Mouse (Mus musculus) neural tube, embryonic 14.5 days (tissue): ENCODE results near the gene Fbn1. TPM values are rescaled to one million over a fixed set of nuclear protein-coding genes. Genes with fewer than 3 reads are reported as not detected.

Source experiments
- ATAC-seq: fragments of 200-750 bp; cut with Nextera tagmentation; 2 replicates; pipeline ENCODE4 v1.8.0; 2017; ENCODE audit warnings: low read depth, mild to moderate bottlenecking, moderate TSS enrichment, moderate library complexity
- H3K27ac ChIP-seq: fragments of 300-500 bp; sonication (generic); 2 replicates; pipeline ENCODE4 v1.5.1; 2014; ENCODE audit warnings: low read depth, mild to moderate bottlenecking, control low read depth, low read length, moderate library complexity, mixed read lengths
- H3K27me3 ChIP-seq: fragments of 300-500 bp; sonication (generic); 2 replicates; pipeline ENCODE4 v1.6.1; 2014; ENCODE audit warnings: low read length; ENCODE audit not compliant: control insufficient read depth, insufficient read depth
- H3K36me3 ChIP-seq: fragments of 300-500 bp; sonication (generic); 2 replicates; pipeline ENCODE4 v1.6.1; 2014; ENCODE audit warnings: low read length, mixed read lengths; ENCODE audit not compliant: control insufficient read depth, insufficient read depth
- H3K4me1 ChIP-seq: fragments of 300-500 bp; sonication (generic); 2 replicates; pipeline ENCODE4 v1.6.1; 2014; ENCODE audit warnings: low read length; ENCODE audit not compliant: control insufficient read depth, insufficient read depth
- H3K4me2 ChIP-seq: fragments of 300-500 bp; sonication (generic); 2 replicates; pipeline ENCODE4 v1.6.1; 2014; ENCODE audit warnings: mild to moderate bottlenecking, low read depth, low read length, control low read depth
- H3K4me3 ChIP-seq: fragments of 300-500 bp; sonication (generic); 2 replicates; pipeline ENCODE4 v1.5.1; 2014; ENCODE audit warnings: low read depth, low read length, control low read depth, mixed read lengths
- H3K9ac ChIP-seq: fragments of 300-500 bp; sonication (generic); replicated peaks from 2 replicates; pipeline ENCODE4 v1.6.1; 2014; ENCODE audit warnings: low read depth, mild to moderate bottlenecking, control low read depth, low read length, mixed read lengths
- H3K9me3 ChIP-seq: fragments of 300-500 bp; sonication (generic); 2 replicates; pipeline ENCODE4 v1.6.1; 2016; ENCODE audit warnings: low read length; ENCODE audit not compliant: control insufficient read depth
- WGBS: fragments of 180-500 bp; shearing (Covaris S2); extraction: QIAGEN DNeasy Blood & Tissue Kit; methylation state at CpG from one replicate; pipeline ENCODE4 v1.1.7; 2014; 5-methylcytosine and 5-hydroxymethylcytosine counted together
- polyA plus RNA-seq: library from polyadenylated mRNA; unstranded; fragments of >200 nt; fragmentation: Nextera tagmentation; extraction: Ambion mirVana; gene quantifications from 2 replicates; pipeline ENCODE4 v1.2.1, GENCODE M21; 2014

Fbn1 gene
- polyA plus RNA-seq, 1 experiment from 2014 or later, result 1.8 TPM

DNA sequence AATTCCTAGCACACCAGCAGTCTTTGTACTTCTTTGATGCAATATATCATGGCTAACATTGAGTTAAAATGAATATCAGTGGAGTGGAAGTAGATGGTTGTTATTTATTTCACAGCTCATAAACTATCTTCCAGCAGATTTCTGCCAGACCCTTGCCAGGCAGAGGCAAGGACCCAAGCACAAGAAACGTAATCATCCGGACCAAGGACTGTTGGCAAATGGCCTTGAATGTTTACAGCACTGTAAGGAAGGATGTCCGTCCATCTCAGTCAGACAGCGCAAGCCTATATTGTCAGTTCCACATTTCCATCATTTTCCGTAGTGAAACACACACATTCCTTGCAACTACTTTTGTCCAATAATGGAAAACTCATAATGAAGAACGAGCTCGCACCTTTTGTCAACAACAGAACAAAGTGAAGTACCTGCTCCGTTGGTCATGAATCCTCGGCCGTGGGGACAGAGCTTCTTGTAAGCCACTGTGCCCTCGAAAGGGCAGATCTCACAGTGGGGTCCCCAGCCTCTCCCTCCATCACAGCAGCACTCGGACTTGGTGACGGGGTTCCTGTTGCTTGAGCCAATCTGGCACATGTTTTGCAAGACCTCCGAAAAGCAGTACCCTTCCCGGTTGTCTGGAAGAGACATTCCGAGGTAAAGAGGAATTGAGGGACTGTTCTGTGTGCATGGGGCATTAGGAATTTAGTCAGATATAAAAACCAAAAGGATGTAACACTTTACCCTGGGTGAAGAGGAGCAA lies 193.4 kb downstream of the Fbn1 start:
- Histone ChIP-seq H3K4me2 (no peak overlapping the region), H3K4me1 (no peaks in the 10 kb centered on the region), H3K36me3 (no peaks in the 10 kb centered on the region), H3K9me3 (no peaks in the 10 kb centered on the region), H3K27ac (no peak overlapping the region), H3K4me3 (no peak overlapping the region), H3K27me3 (no peaks in the 10 kb centered on the region), H3K9ac (no peak overlapping the region)
- no peak for ATAC-seq
- 86% methylated on average over 16 of the region's 16 CpGs for WGBS

DNA sequence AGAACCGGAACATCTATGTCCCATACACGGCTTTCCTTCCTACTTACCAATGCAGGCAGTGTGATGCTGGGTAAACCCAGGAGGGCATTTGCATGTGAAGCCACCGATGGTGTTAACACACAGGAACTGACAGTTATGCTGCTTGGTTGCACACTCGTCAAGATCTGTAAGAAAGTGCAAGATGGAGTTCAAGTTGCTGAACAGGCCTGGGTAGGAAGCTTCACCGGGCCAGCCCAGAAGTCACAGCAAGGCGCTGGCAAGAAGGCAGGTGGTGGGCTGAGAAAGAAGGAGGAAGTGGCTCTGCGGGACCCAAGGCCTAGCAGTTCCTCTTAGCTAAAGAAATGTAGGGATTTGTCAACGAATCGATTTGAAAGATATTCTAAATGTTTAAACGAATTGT lies 198.1 kb downstream of the Fbn1 start:
- Histone ChIP-seq H3K4me3 (no peak overlapping the region), H3K27me3 (no peaks in the 10 kb centered on the region), H3K9me3 (no peaks in the 10 kb centered on the region), H3K36me3 (no peaks in the 10 kb centered on the region), H3K4me2 (no peak overlapping the region), H3K9ac (no peak overlapping the region), H3K4me1 (no peaks in the 10 kb centered on the region), H3K27ac (no peak overlapping the region)
- ATAC-seq, result no peak
- 89% methylated on average over 10 of the region's 10 CpGs for WGBS

DNA sequence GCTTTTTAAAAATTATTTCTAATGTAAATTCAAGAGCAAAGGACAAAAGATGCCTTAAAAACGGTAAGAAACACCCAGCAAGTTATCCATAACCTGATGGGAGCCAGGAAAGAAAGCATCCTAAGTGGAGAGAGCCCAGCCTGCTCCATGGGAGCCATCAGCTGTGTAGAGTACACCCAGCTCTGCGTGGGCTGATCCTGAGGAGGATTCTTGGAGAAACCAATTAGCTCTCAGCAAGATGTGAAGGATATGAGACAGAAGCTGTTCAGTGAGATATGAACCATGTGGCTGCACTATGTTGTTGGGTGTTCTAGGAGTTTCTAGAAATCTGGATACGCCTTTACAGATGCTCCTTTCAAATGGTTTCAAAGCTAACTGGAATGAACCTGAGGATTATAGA lies 202.1 kb downstream of the Fbn1 start:
- no peak overlapping the region for H3K4me2 ChIP-seq
- no peak for ATAC-seq
- 88% methylated on average over 3 of the region's 3 CpGs for WGBS

DNA sequence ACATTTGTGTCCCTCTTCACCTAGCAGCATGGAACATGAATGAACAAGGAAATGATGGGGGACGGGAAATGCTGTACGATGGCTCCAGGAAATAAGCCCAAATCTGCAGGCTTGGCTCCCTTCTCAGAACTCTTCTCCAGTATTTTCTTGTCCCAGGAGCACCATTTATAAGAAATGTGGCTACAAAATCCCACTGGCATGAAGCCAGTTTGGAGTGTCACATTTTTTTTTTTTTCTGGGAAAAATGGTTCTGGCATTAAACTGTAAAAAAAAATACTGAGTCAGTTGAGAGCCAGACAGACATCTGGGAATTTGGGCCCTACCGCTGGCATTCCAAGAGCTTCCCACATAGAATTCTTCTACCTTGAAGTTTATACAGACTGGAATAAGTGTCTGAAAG lies 203.0 kb downstream of the Fbn1 start:
- Histone ChIP-seq H3K9ac (no peak overlapping the region), H3K9me3 (no peaks in the 10 kb centered on the region), H3K36me3 (no peaks in the 10 kb centered on the region), H3K4me2 (no peak overlapping the region), H3K4me3 (no peak overlapping the region), H3K4me1 (no peaks in the 10 kb centered on the region), H3K27ac (no peak overlapping the region), H3K27me3 (no peaks in the 10 kb centered on the region)
- WGBS, result 88% methylated on average over 3 of the region's 3 CpGs
- no peak for ATAC-seq

More for the DNA sequence above, 202.1 kb downstream of the Fbn1 start:
- Histone ChIP-seq H3K4me1 (no peaks in the 10 kb centered on the region), H3K9ac (no peak overlapping the region), H3K27ac (no peak overlapping the region), H3K36me3 (no peaks in the 10 kb centered on the region), H3K9me3 (no peaks in the 10 kb centered on the region), H3K27me3 (no peaks in the 10 kb centered on the region), H3K4me3 (no peak overlapping the region)

DNA sequence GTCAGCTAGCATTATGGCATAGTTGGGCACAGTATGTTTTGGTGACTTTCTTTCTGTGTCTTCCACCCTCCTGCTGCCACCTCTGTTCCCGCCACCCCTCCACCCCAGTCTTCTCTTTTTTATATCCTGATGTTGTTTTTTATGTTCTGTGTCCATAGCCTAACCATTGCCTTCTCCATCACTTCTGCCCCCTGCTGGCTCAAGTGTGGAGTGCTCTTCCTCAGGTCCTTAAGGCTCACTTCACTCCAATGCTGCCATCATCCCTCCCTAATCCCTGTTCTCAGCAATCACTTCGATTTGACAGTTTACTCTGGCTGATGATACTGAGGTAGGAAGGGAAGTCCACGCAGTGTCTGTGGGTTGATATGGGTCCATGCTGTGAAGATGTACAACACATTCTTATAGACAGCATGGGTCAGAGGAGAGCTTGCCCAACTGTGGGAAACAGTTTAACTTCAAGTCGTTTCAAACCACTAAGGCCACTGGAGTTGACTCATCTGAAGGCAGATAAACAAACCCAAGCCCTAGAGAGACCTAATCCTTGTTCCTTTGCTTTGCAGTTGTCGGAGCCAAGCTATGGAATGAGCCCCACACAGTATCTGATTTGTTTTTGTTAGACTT lies 203.9 kb downstream of the Fbn1 start:
- no peaks in the 10 kb centered on the region for H3K36me3 ChIP-seq
- no peak for ATAC-seq
- H3K4me2 ChIP-seq, result no peak overlapping the region
- H3K27ac ChIP-seq, result no peak overlapping the region
- WGBS, result 85% methylated on average over 5 of the region's 5 CpGs
- no peak overlapping the region for H3K9ac ChIP-seq
- no peaks in the 10 kb centered on the region for H3K9me3 ChIP-seq
- no peaks in the 10 kb centered on the region for H3K27me3 ChIP-seq
- no peak overlapping the region for H3K4me3 ChIP-seq
- no peaks in the 10 kb centered on the region for H3K4me1 ChIP-seq

DNA sequence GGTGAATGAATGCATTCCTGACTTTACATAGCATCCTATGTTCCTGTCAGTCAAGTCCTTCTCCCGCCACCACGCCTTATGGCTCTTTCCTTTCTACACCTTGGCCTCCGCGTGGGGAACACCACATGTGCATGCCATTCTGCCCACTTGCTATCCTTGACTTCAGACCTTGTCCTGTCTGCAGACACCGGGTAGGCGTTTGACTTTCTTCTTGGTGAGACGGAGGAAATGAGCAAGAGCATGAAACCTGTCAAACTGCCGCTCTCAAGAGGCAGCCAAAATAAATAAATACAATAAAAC lies 205.2 kb downstream of the Fbn1 start:
- no peaks in the 10 kb centered on the region for H3K27me3 ChIP-seq
- H3K4me2 ChIP-seq, result no peak overlapping the region
- ATAC-seq, result no peak
- H3K36me3 ChIP-seq, result no peaks in the 10 kb centered on the region
- no peak overlapping the region for H3K27ac ChIP-seq
- WGBS, result 90% methylated on average over 8 of the region's 8 CpGs
- no peak overlapping the region for H3K9ac ChIP-seq
- no peaks in the 10 kb centered on the region for H3K9me3 ChIP-seq
- H3K4me3 ChIP-seq, result no peak overlapping the region
- no peaks in the 10 kb centered on the region for H3K4me1 ChIP-seq

DNA sequence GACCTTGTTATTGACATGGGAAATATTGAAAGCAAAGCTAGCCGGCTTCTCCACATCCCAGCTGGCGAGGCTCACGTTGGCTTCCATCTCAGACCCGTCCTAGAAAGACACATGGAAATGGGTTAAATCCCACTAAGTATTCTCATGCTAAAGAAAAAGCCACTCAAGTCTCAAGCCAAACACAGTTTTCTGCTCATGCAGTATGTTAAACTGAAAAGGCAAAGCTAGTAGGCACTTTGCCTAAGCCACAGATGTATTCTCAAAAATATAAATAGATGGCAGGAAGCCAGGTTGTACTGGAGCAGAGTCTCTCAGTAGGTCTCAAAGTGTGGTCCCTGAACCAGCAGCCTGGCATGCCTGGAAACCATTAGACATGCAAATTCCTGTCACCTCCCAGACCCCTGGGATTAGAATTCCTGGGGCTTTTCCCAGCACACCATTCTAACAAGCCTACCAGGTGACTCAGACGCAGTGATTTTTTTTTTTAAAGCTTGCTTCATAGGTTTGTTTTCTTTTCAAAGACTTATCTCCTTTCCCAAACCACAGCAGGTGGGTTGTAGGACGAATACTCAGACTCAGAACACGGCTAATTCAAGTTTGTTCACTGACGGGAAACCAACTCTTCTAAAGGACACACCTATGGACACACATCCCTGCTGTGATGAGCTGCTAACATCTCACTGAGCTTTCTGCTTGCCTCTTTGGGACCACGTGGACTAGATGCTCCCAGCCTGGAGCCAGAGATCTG lies 205.7 kb downstream of the Fbn1 start:
- Histone ChIP-seq H3K27ac (no peak overlapping the region), H3K36me3 (no peaks in the 10 kb centered on the region), H3K4me2 (no peak overlapping the region), H3K9me3 (no peaks in the 10 kb centered on the region), H3K27me3 (no peaks in the 10 kb centered on the region), H3K4me1 (no peaks in the 10 kb centered on the region), H3K9ac (no peak overlapping the region), H3K4me3 (no peak overlapping the region)
- 69% methylated on average over 9 of the region's 9 CpGs for WGBS
- no peak for ATAC-seq

DNA sequence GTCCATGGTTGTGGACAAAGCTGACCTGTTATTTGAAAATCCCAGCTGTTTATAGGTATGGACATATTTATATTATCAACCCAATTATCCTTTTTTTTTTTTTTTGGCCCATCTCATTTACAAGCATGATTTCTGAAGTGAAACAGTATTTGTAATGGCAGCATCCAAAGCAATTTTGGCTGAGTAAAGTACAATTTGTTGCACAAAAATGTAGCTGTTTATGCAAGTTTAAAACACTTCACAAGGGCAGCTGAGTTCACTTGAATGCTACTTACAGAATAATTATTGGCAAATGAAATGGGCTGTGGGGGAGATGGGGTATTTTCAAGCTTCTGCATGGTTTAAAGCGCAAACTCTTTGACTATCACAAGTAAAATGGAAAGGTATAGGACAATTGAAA lies 209.0 kb downstream of the Fbn1 start:
- no peak for ATAC-seq
- no peaks in the 10 kb centered on the region for H3K27me3 ChIP-seq
- no peak overlapping the region for H3K27ac ChIP-seq
- no peaks in the 10 kb centered on the region for H3K36me3 ChIP-seq
- no peak overlapping the region for H3K4me2 ChIP-seq
- H3K9me3 ChIP-seq, result no peaks in the 10 kb centered on the region
- H3K4me1 ChIP-seq, result no peaks in the 10 kb centered on the region
- H3K4me3 ChIP-seq, result no peak overlapping the region
- WGBS, result 95% methylated on average over 1 of the region's 1 CpGs
- no peak overlapping the region for H3K9ac ChIP-seq

DNA sequence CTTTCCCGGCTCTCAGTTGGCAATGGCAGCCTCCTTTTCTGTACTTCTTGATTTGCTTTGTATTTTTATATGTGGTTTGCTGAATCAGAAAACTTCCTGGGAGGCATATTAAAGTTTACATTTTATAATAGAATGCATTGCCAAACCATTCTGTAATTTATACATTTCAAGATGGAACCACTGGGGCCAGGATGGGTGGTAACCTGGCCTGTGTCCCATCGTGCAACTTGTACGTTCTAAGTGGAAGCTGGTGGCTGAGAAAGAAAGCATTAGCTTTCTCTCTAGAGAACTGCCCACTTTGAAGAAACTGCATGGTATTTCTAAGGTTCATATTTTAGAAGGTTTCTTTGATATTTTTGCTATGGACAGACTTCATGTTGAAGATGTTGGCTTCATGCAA lies 212.3 kb downstream of the Fbn1 start:
- WGBS, result 90% methylated on average over 3 of the region's 3 CpGs
- no peak overlapping the region for H3K4me3 ChIP-seq
- H3K27ac ChIP-seq, result no peak overlapping the region
- H3K36me3 ChIP-seq, result no peaks in the 10 kb centered on the region
- no peak for ATAC-seq
- no peaks in the 10 kb centered on the region for H3K4me1 ChIP-seq
- no peaks in the 10 kb centered on the region for H3K27me3 ChIP-seq
- no peaks in the 10 kb centered on the region for H3K9me3 ChIP-seq
- H3K9ac ChIP-seq, result no peak overlapping the region
- H3K4me2 ChIP-seq, result no peak overlapping the region
